Mouse (Mus musculus) left cerebral cortex, adult 11 months (tissue): ENCODE results near the gene Tmod3.
"Not testable (repeated sequence)": the region's sequence is repeated elsewhere in the genome, so short reads cannot be mapped to it uniquely, and the experiment has no call there.

Source experiments
- DNase-seq: peaks from one replicate; pipeline ENCODE4 v3.0.0; 2022; ENCODE audit warnings: low spot score

Gene Tmod3

DNA sequence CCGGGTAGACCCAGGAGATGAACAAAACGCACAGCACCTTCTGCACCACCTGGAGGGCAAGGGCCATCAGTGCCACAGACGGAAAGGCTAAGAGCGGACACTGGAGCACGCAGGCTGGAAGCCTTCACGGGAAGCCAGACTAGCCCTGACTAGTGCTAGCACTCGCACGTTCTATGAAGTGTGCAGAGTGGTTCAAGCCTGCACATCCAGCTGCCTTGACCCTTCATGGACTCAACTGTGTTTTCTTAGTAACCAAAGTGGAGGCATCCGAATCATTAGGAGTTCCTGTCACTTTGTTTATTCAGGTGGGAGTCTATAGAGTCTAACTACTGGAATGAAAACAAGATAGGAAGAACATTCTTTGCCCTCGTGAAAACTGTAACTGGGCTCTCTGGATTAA, 63.5 kb downstream of the Tmod3 start:
- DNase-seq = no peak

DNA sequence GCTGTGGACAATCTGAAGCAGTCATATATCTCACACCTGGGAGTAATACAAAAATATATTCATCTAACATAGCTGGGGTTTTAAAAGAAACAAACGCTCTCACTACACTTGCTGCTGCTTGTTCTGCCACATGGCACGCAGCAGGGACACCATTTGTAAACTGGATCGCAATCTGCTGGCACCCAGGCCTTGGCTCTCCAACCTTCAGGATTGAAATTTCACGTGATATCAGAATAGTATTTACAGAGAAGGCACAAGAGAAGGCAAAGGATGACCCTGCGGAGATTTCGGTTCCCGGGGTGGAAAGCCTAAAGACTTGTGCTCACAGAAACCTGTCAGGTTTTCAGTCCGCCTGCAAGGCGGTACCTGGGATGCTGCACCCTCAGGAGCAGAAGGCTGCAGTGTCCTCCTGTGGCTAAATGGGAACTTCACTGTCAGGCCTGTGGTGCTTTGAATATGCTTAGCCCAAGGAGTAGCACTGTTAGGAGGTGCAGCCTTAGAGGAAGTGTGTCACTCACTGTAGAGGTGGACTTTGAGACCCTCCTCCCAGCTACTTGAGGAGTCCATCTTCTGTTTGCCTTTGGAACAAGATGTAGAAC, 65.0 kb downstream of the Tmod3 start:
- DNase-seq = no peak

DNA sequence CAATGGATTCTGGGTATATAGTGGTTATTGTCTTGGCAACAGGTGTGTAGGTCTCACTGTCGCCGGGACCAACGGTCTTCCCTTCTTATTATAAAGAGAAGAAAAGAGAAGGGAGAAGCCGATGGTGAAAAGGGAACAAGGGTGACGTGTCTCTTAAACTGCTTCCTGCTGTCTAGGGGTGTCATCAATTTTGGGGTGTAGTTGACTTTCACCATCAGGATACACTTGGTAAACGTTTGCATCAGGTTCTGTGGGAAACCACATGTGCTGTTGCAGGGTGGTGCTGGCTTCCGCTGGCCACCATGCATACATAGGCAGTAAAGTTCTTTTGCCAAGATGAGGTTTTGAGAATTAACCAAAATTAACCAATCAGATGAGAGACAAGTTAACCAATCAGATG, 71.2 kb downstream of the Tmod3 start:
- not testable (repeated sequence) for DNase-seq

DNA sequence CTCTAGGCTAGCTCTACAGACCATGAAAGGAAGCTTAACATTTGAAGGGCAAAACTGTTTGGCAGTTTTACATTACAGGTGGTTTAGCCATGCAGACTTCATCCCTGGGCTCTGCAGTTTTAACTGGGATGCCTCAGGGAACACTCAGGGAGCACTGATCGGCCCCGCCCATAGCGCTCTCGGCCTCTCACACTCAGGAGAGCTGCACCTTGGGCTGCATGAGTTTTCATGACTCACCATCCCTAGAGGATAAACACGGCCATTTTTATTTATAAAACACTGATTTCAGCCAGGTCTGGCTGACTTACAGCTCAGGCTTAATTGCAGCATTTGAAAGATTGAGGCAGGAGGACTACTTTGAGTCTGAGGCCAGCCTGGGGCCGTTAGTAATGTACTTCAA, 74.2 kb downstream of the Tmod3 start:
- DNase-seq = no peak

DNA sequence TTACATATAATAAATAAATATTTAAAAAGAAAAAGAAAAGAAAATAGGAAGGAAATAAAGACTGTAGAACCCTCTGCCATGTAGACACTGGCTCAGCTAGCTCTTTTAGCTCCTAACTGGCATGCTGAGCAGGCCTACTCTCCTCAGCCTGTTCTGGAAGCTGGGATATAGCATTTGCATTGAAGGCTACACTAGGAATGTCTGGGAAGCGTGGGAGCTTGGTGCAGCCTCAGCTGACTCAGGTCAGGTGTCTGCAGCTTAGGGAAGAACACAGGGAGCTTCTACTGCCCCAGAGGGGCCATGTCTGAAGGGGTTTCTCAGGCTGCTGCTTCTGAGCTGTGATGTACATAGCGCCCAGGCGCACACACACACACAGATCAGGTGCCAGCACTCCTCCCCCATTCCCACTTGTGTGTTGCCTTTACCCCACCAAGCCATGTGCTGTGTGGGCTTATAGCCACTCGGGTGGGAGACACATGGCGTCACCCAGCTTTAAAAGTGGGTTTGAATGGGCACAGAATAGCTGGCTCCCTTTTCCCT, 78.9 kb downstream of the Tmod3 start:
- no peak for DNase-seq

DNA sequence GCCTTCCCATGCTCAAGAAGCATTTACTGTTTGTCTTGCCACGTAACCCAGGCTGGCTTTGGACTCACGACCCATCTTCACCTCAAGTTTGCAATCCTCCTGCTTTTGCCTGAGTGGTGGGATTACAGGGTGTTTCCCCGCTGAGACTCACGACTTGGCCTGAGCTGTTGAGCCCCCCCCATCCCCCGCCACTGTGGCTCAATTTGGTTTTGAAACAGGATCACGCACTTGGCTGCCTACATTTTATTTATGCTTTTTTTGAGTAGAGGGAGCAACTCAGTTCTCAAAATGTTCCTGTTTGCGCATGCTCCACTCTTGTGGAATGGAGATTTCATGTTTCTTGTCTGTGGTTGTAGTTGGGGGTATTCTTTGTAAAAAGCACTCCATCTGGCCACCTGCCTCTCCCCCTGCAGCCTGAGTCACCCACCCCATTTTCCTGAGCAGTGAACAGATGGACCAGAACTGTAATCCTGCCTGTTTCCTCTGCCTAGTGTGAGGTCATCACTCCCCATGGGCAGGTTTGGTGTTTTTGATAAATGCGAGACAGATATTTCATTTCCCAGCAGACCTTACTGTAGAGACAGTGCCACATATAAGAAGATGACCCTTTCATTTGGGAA, 80.2 kb downstream of the Tmod3 start:
- no peak for DNase-seq

DNA sequence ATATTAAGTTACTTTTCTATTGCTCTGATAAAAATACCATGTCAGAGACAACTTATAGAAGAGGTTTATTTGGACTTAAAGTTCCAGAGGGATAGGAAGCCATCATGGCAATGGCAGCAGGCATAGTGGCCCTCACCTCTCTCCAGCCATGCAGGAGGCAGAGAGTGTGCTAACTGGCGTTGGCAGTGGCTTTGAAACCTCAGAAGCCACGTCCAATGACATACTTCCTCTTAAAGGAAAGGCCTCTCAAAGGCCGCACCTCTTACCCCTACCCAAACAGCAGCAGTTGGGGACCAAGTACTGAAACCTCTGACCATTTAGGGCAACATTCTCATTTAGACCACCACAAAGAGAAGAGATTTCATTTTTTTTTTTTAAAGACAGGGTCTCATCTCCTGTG, 82.2 kb downstream of the Tmod3 start:
- DNase-seq = no peak

DNA sequence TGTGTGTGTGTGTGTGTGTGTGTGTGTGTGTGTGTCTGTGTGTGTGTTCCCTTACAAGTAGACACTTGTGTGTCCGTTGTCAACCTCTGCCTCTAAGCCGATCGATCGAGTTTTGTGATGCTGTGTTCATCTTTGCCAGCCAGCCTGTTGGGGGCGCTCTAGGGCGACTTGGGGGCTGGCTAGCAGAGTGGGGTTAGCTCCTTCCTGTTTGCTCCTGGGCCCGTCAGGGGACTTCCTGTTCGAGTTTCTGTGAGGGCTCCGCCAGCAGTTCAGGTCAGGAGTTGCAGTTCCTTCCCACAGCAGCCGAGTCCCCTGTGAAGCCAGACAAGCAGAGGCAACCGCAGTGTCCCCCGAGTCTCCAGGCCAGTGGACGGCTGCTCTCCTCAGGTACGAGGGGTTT, 91.2 kb downstream of the Tmod3 start:
- no peak for DNase-seq

DNA sequence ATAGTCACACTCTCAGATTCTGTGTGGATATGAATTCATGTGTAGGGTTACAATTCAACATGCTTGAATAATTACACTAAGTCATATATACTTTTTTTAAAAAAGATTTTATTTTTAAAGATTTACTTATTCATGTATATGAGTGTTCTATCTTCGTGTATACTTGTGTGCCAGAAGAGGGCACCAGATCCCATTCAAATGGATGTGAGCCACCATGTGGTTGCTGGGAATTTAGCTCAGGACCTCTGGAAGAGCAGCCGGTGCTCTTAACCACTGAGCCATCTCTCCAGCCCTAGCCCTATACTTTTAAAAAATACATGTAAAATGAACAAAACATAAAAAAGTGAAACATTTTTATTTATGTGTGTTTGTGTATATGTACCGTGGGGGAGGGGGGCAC, 91.9 kb downstream of the Tmod3 start:
- DNase-seq = no peak

DNA sequence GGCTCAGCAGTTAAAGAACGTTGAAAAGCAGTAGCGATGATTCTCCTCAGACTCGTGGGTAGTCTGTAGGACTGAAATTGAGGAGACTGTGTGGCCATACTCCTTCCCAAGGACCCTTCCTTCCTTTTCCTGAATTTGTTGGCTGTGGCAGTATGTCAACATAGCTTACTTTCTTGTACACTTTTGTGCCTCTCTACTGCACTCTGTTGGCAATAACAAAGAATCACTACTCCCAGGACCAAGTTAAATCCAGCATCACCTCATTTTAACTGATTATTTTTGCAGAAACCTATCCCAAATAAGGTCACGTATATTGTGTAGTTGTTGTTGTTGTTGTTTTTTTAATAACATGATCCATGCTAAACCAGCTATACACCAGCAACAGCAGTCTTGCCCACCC, 92.8 kb downstream of the Tmod3 start:
- DNase-seq = no peak

DNA sequence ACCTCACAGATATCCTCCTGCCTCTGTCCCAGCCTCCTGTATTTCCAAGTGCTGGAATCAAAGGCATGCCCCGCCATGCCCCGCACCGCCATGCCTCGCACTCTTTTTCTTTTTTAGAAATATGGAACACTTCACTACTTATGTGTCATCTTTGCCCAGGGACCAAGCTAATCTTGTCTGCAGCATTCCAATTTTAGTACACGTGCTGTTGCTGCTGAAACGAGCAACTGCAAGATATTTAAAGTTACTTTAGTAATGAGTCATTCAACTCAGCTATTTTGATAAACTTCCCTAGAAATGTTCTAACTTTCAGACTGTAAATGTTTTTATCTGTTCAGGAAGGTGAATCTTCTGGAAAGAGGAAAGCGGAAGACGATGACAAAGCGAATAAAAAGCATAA, 93.6 kb downstream of the Tmod3 start:
- DNase-seq = peak; percentile 41

DNA sequence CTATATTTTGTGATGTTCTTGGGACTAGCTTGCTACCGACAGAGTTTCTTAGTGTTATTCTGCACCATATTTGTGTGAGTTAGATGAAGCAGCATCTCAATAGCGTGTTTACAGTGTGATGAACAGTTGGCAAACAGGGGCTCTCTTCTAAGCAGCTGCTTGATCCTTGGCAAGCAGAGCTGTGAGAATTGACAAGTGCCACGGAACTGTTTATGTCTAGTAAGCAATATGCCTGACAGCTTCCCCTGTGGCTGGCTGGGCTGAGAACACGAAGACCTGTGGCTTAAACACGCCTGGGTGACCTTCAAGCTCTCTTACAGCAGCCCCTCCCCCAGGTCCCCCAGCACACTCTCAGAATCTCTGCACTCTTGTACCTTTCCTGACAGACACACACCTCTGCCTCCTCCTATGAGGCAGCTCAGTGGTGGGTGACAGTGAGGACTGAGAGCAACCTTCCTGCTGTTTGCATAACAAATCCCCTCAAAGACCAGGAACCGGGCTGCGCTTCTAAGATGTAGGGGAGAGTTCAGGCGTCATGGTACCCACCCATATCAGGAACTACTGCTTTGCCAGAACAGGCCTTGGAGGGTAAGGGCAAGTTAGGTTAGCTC, 96.3 kb downstream of the Tmod3 start:
- DNase-seq = no peak

DNA sequence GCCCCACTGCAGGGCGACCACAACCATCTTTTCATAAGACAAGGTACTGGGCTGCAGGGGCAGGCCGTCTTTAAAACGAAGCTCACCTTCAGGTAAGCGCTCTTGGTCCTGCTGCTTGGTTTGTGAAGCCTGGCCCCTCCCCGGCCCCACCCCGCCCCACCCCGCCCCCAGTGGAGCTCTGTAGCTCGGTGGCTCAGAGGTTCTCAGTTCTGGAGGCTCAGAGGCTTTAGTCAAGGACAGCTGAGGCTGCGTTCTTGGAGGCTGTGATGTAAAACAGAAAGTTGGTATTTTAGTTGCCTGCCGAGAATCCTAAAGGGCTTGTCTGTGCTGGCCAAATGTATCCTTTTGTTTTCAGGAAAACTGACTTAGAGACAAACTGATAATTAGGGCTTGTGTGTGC, 103.8 kb downstream of the Tmod3 start:
- no peak for DNase-seq

DNA sequence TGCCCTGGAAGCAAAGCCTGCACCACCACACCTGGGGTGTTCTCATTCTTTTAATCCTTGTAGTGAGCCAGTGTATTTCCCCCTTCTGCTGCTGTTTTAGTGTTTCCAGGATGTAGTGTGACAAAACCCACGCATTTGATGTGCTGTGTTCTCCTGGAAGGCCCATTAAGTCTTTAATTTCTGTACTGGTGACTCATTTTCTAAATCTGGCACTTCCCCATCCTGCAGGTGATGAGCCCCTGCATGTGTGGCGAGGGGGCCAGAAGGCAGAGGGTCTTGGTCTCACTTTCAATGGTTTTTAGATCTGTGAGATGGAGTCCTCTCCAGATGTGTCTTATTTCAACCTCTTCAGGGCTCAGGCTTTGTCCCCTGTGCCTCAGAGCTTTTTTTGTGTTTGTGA, 105.5 kb downstream of the Tmod3 start:
- DNase-seq = no peak

DNA sequence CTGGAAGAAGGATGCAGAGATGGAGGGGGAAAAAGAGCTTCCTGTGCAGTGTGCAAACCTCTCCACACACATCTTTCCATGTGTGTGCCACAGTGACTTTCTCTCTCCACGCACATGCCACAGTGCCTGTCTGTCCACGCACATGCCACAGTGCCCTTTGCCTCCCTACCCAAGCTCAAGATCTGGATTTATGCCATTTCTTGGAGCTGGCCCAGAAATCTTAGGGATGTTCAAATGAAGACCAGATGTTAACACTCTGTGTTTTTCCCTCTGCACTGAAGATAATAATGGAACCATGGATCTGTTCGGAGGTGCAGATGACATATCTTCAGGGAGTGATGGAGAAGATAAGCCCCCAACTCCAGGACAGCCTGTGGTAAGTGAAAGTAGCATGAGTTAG, 111.4 kb downstream of the Tmod3 start:
- DNase-seq = no peak
